Mouse (Mus musculus) kidney, embryonic 14.5 days (tissue): ENCODE data around the gene Bcar3. TPM values are rescaled to one million over a fixed set of nuclear protein-coding genes. Genes with fewer than 3 reads are reported as not detected.

Source experiments
- ATAC-seq: fragments of 200-750 bp; cut with Nextera tagmentation; 2 replicates; pipeline ENCODE4 v1.8.0; 2017; ENCODE audit warnings: moderate number of reproducible peaks, mild to moderate bottlenecking, moderate TSS enrichment, moderate library complexity; ENCODE audit not compliant: low FRiP score, low TSS enrichment
- H3K27ac ChIP-seq: fragments of 300-500 bp; sonication (generic); 2 replicates; pipeline ENCODE4 v1.5.1; 2014; ENCODE audit warnings: low read depth, mild to moderate bottlenecking, low read length, moderate library complexity, mixed read lengths
- H3K27me3 ChIP-seq: fragments of 300-500 bp; sonication (generic); 2 replicates; pipeline ENCODE4 v1.6.1; 2014; ENCODE audit warnings: mild to moderate bottlenecking, low read length; ENCODE audit not compliant: control insufficient read depth, insufficient read depth
- H3K36me3 ChIP-seq: fragments of 300-500 bp; sonication (generic); 2 replicates; pipeline ENCODE4 v1.6.1; 2014; ENCODE audit warnings: low read length, mixed read lengths; ENCODE audit not compliant: control insufficient read depth, insufficient read depth
- H3K4me1 ChIP-seq: fragments of 300-500 bp; sonication (generic); 2 replicates; pipeline ENCODE4 v1.6.1; 2014; ENCODE audit warnings: low read length, mixed read lengths; ENCODE audit not compliant: control insufficient read depth, insufficient read depth
- H3K4me2 ChIP-seq: fragments of 300-500 bp; sonication (generic); replicated peaks from 2 replicates; pipeline ENCODE4 v1.6.1; 2014; ENCODE audit warnings: low read depth, mild to moderate bottlenecking, low read length
- H3K4me3 ChIP-seq: fragments of 300-500 bp; sonication (generic); 2 replicates; pipeline ENCODE4 v1.5.1; 2014; ENCODE audit warnings: mild to moderate bottlenecking, low read length
- H3K9ac ChIP-seq: fragments of 300-500 bp; sonication (generic); 2 replicates; pipeline ENCODE4 v1.6.1; 2014; ENCODE audit warnings: low read depth, mild to moderate bottlenecking, low read length, moderate library complexity
- H3K9me3 ChIP-seq: fragments of 300-500 bp; sonication (generic); 2 replicates; pipeline ENCODE4 v1.6.1; 2016; ENCODE audit warnings: low read length; ENCODE audit not compliant: control insufficient read depth
- WGBS: fragments of 180-500 bp; shearing (Covaris S2); extraction: QIAGEN DNeasy Blood & Tissue Kit; methylation state at CpG from one replicate; pipeline ENCODE4 v1.1.7; 2014; 5-methylcytosine and 5-hydroxymethylcytosine counted together
- polyA plus RNA-seq: library from polyadenylated mRNA; unstranded; fragments of >200 nt; fragmentation: Nextera tagmentation; extraction: Ambion mirVana; gene quantifications from 2 replicates; pipeline ENCODE4 v1.2.1, GENCODE M21; 2014

Bcar3 gene
- polyA plus RNA-seq, 1 experiment from 2014 or later: 13.7 TPM

- no peak overlapping the region for H3K9ac ChIP-seq
- H3K36me3 ChIP-seq: no peaks in the 10 kb centered on the region
- no peaks in the 10 kb centered on the region for H3K4me1 ChIP-seq
- no peaks in the 10 kb centered on the region for H3K27me3 ChIP-seq
- H3K4me2 ChIP-seq: no peak overlapping the region
- H3K27ac ChIP-seq: no peak overlapping the region
- 82% methylated on average over 12 of the region's 12 CpGs for WGBS
- H3K4me3 ChIP-seq: no peak overlapping the region
- no peaks in the 10 kb centered on the region for H3K9me3 ChIP-seq
- no peak for ATAC-seq
These were observed 100.0 kb downstream of the Bcar3 start for GRCm38 (mm10) chr3:122393836-122394374.

DNA sequence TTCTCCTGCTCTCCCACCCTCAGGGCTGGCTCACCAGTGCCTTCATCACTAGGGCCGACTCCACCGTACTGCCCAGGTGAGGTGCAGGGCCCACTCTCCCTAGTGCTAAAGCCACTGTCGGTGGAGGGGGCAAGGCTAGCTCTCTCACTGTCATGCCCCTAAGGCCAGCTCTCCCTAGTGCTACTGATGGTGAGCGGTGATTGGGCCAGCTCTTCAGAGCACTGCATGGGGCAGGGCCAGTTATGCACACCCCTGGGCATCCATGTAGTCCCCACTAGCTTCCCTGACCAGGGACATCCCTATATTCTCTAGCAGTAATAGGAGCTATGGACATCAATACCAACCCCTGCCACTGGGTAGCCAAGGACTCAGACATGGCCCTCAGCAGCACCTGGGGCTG is 103.0 kb downstream of the Bcar3 start:
- H3K4me2 ChIP-seq: no peak overlapping the region
- no peak overlapping the region for H3K9ac ChIP-seq
- H3K36me3 ChIP-seq: no peaks in the 10 kb centered on the region
- no peak overlapping the region for H3K4me3 ChIP-seq
- no peaks in the 10 kb centered on the region for H3K27me3 ChIP-seq
- H3K9me3 ChIP-seq: no peaks in the 10 kb centered on the region
- no peak for ATAC-seq
- H3K27ac ChIP-seq: no peak overlapping the region
- 85% methylated on average over 4 of the region's 4 CpGs for WGBS
- no peaks in the 10 kb centered on the region for H3K4me1 ChIP-seq

- no peak for ATAC-seq
- Histone ChIP-seq H3K4me1 (no peaks in the 10 kb centered on the region), H3K36me3 (no peaks in the 10 kb centered on the region), H3K4me2 (no peak overlapping the region), H3K9ac (no peak overlapping the region), H3K27me3 (no peaks in the 10 kb centered on the region), H3K4me3 (no peak overlapping the region), H3K27ac (no peak overlapping the region), H3K9me3 (no peaks in the 10 kb centered on the region)
- WGBS: 65% methylated on average over 7 of the region's 7 CpGs
These were observed 103.5 kb downstream of the Bcar3 start for GRCm38 (mm10) chr3:122397401-122397800.

DNA sequence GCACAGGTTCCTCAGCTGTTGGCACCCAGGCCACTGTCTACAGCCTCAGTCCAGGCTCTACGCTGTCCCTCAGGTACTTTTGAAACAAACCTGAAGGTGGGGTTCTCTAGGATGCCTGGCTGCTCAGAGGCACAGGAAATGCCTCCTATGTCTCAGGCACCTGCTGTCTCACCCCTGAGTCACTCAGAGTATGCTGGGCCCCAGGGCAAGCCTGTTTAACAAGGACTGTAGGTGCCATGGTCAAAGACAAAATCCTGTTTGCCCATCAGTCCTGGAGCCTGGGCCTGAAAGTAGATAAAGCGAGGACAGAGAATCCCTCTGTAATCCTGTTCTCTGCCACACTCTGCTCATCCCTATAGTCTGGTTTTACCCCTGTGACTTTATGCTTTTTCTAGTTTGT is 107.1 kb downstream of the Bcar3 start:
- no peaks in the 10 kb centered on the region for H3K36me3 ChIP-seq
- no peak overlapping the region for H3K4me3 ChIP-seq
- no peaks in the 10 kb centered on the region for H3K9me3 ChIP-seq
- WGBS: 93% methylated on average over 2 of the region's 2 CpGs
- 0 out of 2 replicates have a peak, but pooled peaks cover 2% of the 10 kb centered on the region for H3K4me1 ChIP-seq
- H3K27me3 ChIP-seq: no peaks in the 10 kb centered on the region
- no peak overlapping the region for H3K27ac ChIP-seq
- no peak overlapping the region for H3K9ac ChIP-seq
- H3K4me2 ChIP-seq: no peak overlapping the region
- no peak for ATAC-seq

DNA sequence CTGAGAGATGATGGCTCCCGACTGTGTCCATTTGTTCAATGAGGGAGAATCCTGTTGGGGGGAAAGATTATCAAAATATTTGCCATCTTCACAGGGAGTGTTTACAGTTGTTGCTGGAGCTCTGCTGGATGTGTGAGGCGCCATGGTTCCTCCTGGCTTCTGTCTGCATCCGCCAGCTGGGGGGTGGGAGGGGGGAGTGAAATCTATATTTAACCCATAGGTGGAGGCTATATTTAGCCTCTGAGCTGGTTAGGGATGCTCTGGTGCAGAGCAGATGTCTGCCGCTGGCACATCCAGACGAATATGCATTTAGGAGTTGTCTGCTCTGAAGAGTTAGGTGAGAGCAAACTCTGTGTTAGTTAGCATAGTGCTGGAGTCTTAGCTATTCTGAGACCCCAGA is 108.2 kb downstream of the Bcar3 start:
- Histone ChIP-seq H3K4me3 (no peak overlapping the region), H3K36me3 (no peaks in the 10 kb centered on the region), H3K9me3 (no peaks in the 10 kb centered on the region), H3K4me2 (no peak overlapping the region), H3K27me3 (no peaks in the 10 kb centered on the region), H3K9ac (no peak overlapping the region), H3K27ac (no peak overlapping the region), H3K4me1 (0 out of 2 replicates have a peak, but pooled peaks cover 6% of the 10 kb centered on the region)
- no peak for ATAC-seq
- WGBS: 46% methylated on average over 5 of the region's 5 CpGs

- Histone ChIP-seq H3K36me3 (no peaks in the 10 kb centered on the region), H3K9ac (no peak overlapping the region), H3K4me3 (no peak overlapping the region), H3K27ac (no peak overlapping the region), H3K4me2 (no peak overlapping the region), H3K27me3 (no peaks in the 10 kb centered on the region), H3K9me3 (no peaks in the 10 kb centered on the region), H3K4me1 (peaks cover 8% of the 10 kb centered on the region; the same call in 1 of the 2 replicates)
- no peak for ATAC-seq
- 80% methylated on average over 9 of the region's 9 CpGs for WGBS
These were observed 110.1 kb downstream of the Bcar3 start for GRCm38 (mm10) chr3:122403860-122404557.

- H3K4me3 ChIP-seq: no peak overlapping the region
- no peak overlapping the region for H3K9ac ChIP-seq
- H3K27ac ChIP-seq: no peak overlapping the region
- no peaks in the 10 kb centered on the region for H3K27me3 ChIP-seq
- WGBS: 55% methylated on average over 8 of the region's 8 CpGs
- ATAC-seq: no peak
- H3K9me3 ChIP-seq: no peaks in the 10 kb centered on the region
- H3K4me1 ChIP-seq: peaks cover 11% of the 10 kb centered on the region; the same call in 1 of the 2 replicates
- no peak overlapping the region for H3K4me2 ChIP-seq
- no peaks in the 10 kb centered on the region for H3K36me3 ChIP-seq
These were observed 111.4 kb downstream of the Bcar3 start for GRCm38 (mm10) chr3:122405203-122405956.

DNA sequence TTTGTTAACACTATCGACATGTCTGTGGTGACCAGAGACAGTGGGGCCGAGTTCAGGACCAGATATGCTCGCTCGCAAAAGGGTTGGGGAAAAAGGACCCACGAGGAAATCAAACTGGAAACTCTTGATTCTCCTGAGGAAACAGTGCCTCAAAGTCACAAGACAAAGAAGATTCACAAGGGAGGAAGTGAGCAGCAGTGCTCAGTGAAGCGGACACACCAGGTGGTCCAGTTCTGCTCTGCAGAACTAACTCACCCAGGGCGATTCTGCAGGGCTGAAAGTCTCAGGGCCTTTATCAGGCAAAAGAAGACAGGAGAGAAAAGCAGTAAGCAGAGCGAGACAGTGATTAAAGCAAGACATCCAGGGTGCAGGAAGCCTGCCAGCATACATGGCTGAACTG is 112.5 kb downstream of the Bcar3 start:
- H3K9me3 ChIP-seq: no peaks in the 10 kb centered on the region
- no peak overlapping the region for H3K9ac ChIP-seq
- ATAC-seq: no peak
- H3K27me3 ChIP-seq: no peaks in the 10 kb centered on the region
- no peaks in the 10 kb centered on the region for H3K36me3 ChIP-seq
- H3K4me3 ChIP-seq: no peak overlapping the region
- H3K4me1 ChIP-seq: peaks cover 11% of the 10 kb centered on the region; the same call in 1 of the 2 replicates
- 69% methylated on average over 8 of the region's 8 CpGs for WGBS
- H3K4me2 ChIP-seq: no peak overlapping the region
- H3K27ac ChIP-seq: 0 out of 2 replicates have a peak overlapping the region, but pooled peaks have one; percentile 6

DNA sequence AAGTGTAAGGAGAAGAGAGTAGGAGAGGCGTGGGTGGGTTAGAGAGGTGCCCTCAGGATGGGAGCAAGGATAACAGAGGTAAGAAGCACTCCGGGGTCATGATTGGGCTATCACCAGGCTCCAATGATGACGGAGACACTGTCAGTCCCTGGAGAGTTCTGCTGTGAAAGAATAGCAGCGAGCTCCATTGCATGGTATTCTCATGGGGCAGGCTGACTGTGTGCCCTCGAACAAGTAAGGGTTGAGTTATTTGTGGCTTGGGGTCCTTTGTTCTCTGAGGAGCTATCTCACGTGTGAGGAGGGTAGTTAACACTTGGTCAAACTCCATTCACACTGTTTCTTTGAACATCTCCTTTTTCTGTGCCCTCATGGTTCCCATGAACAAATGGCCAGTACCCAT is 113.8 kb downstream of the Bcar3 start:
- Histone ChIP-seq H3K27me3 (no peaks in the 10 kb centered on the region), H3K9me3 (no peaks in the 10 kb centered on the region), H3K9ac (no peak overlapping the region), H3K4me3 (no peak overlapping the region), H3K4me2 (no peak overlapping the region), H3K36me3 (no peaks in the 10 kb centered on the region), H3K4me1 (peaks cover 9% of the 10 kb centered on the region; the same call in 1 of the 2 replicates), H3K27ac (no peak overlapping the region)
- WGBS: 77% methylated on average over 6 of the region's 6 CpGs
- no peak for ATAC-seq
